Mouse (Mus musculus): ENCODE data around the gene Lhfpl2. TPM values are rescaled to one million over a fixed set of nuclear protein-coding genes. Genes with fewer than 3 reads are reported as not detected.

Lhfpl2 gene
- polyA plus RNA-seq (2021; fragmentation: Nextera tagmentation) = 4.8 and 6.8 TPM in 2 replicates
- long read RNA-seq, experiment 1, full-length matches to known transcripts = 11 of 24 reads
- long read RNA-seq, experiment 1, partial matches to known transcripts = 8 of 24 reads
- long read RNA-seq, experiment 1, other reads (novel, unspliced or antisense) = 5 of 24 reads
- long read RNA-seq, experiment 2, full-length matches to known transcripts = 4 of 9 reads
- long read RNA-seq, experiment 2, partial matches to known transcripts = 0 of 9 reads
- long read RNA-seq, experiment 2, other reads (novel, unspliced or antisense) = 5 of 9 reads

DNA sequence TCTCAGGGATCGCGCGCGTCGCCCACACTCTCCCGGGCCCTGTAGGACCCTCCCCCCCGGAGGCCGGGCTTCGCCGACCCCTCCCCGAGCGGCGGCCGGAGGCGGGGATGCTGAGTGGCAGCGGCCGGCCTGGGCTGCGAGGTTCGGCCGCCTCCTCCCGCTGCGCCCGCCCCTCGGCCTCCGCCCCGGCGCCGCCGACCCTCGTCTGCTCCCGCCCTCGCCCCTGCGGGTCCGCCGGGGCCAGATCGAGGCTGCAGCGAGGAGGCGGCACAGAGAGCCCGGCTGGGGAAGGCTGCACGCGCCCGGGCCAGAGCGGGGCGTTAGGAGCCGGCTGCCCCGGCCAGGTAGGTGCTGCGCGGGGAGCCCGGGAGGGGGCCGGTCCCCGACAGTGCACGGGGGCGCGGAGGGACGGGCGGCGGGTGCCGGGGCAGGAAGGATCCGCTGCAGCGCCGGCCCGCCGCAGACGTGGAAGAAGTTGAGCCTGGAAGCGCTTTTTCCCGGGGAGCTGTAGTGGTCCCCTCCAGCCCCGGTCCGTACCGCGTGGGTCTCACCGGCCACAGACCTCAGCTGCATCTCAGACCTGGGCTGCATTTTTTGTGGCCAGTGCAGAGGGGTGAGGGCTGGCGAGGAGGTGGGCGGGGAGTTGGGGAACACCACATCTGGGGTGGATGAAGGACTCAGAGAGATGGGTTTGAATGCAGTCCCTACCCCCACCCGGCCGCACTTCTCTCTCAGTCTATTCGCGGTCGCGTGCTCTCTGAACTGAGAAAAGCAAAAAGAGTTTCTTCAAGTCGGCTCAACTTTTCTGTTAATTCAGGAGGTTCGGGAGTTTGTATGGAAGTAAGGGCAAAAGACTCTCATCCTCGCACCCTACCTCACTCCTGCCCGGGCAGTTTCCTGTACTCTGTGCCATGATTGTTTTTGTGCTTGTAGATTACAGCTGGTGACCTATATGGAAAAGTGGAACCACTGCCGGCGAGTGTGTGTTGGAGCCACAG is at the start of gene Lhfpl2:
Gene Lhfpl2 (plus strand): TSS at position 234 of the 998 bp plus-strand sequence.

Other genes with a start within 250 kb of the Lhfpl2 start
- 119 and 133 TPM in 2 replicates for gene Scamp1, start 228.1 kb downstream of the Lhfpl2 start, polyA plus RNA-seq (2021; fragmentation: Nextera tagmentation)

Measured in left cerebral cortex, adult 6 months (tissue).